Mouse (Mus musculus): ENCODE data around the gene Ephx4.

Gene Ephx4

DNA sequence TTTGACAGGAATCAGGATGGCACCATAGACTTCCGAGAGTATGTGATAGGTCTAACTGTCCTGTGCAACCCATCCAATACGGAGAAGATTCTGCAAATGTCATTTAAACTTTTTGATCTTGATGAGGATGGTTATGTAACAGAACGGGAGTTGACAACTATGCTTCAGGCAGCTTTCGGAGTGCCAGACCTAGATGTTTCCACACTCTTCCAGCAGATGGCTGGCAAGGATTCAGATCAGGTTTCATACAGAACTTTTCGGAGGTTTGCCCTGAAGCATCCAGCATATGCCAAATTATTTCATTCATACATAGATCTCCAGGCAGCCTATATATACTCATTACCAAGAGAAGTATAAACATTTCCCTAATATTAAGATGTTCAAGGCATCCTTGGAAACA lies 31.5 kb downstream of the Ephx4 start:
- no peak for DNase-seq (ENCODE audit: low spot score)

DNA sequence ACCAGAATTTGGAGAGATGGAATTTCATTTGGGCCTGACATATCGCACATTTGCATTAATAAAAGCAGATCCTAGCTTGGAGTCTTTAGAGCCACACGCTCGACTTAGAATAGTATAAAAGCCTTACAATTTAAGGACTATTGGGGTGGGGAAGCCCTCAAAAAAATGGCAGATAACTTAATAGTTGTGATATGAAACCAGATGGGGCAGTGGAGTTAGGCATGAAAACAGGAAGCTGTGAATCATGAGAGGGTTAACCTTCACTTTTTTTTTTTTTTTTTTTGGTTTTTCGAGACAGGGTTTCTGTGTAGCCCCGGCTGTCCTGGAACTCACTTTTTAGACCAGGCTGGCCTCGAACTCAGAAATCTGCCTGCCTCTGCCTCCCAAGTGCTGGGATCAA lies 33.6 kb downstream of the Ephx4 start:
- no peak for DNase-seq (ENCODE audit: low spot score)

DNA sequence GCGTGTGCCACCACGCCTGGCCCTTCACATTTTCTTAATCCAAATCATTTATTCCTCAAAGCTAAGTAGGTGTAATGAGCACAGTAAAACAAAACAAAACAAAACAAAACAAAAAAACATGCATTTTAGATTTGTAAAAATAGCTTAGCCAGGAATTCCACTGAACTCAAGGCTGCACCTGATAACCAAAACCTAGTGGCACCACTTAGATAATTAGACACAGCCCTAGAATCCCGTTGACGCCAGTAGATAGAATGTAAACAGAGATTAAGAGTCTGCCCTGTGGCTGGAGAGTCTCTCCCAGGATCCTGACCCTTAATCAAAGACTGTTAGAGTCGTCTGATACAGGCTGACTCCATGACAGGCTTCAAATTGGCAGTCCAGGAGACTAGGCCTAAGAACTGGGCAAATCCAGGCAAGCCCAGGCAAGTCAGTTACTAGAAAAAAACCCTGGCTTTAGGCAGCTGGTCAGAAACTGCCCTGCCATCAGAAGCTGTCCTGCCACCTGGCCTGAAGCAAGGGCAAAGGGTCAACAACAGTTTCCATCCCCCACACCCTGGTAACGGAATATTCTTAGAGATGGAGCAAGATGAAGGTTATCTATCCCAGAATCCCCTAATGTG lies 34.2 kb downstream of the Ephx4 start:
- DNase-seq (ENCODE audit: low spot score) = peak; percentile 1

DNA sequence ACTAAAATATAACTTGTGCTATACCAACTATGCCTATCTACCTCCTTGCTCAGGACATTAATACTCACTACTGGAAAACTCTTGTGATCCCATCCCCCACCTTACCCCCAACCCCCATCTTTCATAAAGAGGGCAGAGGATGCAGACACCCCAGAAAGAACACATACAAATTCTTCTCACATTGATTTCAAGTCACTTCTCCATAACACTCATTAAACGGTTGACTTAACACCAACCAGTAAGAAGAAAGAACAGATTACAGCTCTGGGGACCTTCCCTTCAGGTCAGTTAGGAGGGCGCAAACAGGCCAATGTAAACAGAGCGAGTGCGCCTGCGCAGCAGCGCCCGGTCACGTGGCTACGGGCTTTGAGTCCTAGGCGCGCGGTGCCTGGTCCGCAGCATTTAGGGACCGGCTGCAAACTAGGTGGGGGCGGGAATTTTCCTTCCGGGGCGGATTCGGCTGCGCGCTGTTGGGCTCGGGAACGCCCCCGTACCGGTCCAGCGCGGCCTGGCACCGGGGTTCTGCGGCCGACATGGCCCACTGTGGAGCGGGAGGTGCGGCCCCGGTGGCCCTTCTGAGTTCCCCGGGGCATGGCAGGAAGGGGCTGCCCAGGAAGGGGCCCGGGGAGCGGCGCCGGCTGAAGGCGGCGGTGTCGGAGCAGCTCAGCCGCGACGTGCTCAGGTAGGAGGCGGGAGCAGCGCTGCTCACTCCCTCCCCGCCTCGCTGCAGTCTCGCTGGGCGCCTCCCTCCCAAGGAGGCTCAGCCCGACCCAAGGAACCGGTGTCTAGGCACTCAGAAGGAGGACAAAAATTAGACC lies 35.1 kb downstream of the Ephx4 start, which contains the start of gene Btbd8:
Gene Btbd8 (plus strand): TSS at position 534 of the 818 bp plus-strand sequence.
- peak; percentile 98 for DNase-seq (ENCODE audit: low spot score)

DNA sequence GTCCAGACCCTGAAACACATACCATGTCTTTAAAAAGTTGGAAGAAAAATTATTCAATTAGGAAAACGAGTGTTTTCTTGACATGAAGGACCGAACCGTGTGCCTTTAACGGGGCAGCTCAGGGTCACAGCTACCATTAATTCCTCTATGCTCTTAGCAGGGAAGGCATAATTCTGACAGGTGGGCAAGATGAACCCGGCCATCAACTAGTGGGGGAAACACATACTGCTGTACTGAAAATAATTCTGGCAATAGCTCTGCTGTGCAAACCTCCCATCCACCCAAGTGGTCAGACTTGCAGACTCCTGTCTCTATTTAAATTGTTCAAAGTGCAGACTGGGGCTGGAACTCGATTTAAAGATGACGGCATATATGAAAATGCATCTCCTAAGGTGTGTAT lies 35.8 kb downstream of the Ephx4 start:
- no peak for DNase-seq (ENCODE audit: low spot score)

DNA sequence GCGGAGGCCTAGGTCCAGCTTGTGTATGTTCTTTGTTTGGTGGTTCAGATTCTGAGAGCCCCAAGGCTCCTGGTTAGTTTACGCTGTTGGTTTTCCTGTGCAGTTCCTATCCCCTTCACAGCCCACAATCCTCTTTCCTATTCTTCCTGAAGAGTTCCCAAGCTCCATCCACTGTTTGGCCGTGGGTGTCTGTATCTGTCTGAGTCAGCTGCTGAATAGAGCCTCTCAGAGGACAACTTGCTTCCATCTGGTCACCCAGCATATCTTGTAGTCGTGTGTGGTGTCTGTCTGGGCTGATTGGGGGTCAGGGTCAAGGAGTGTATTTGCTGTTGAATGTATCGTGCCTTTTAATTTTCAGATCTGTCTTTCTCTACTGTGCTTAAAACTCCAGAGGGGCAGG lies 39.3 kb downstream of the Ephx4 start:
- no peak for DNase-seq (ENCODE audit: low spot score)

DNA sequence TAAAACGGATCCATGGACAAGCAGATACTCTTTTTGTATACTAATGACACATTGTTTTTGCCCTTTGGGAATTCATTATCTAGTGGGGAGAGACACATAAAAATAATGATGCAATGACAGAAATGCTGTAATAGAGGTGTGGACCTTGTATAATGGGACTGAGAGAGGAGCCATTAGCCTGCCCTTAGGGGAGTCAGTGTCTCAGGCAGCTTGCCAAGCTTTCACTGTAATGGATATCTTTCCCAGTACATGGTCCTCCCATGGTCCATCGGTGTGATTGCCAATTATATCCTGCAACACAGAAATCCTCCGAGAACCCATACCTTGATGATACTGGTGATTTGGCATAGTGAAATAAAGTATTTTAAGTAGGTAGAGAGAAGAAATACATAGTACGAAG lies 41.7 kb downstream of the Ephx4 start:
- DNase-seq (ENCODE audit: low spot score) = no peak

DNA sequence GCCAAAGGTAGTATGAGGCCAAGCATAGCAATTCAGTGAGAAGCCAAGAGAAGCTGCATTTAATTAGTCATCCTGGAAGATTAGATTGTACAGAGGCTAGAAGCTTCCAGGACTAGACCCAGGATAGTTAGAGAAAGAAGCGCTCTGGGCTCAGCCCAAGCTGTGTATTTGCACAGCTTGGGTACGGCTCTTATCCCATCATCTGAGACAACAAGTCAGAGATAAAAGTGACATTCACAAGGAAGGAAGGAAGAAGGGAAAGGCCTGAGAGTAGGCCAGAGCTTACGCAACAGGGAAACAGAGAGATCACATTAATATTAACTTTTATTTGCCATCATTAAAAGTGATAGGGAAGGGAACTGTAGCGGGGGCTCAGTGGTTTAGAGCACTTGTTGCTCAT lies 45.4 kb downstream of the Ephx4 start:
- DNase-seq (ENCODE audit: low spot score) = no peak

DNA sequence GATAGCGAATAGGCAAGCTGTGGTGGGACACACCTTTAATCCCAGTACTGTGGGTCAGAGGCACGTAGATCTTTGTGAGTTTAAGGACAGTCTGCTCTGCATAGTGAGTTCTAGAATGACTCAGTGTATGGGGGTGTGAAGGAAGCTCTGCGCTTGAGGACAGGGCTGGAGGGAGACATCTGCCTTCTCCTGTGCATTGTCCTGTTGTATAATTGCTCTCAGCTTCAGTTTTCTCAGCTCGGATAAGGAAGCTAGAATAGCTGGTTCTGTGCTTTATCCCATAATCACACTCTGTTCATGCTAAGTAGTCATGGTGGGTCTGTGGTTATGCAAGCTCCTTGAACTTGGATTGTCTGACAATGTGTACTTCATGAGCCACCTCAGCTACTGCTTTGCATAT lies 46.2 kb downstream of the Ephx4 start:
- no peak for DNase-seq (ENCODE audit: low spot score)

DNA sequence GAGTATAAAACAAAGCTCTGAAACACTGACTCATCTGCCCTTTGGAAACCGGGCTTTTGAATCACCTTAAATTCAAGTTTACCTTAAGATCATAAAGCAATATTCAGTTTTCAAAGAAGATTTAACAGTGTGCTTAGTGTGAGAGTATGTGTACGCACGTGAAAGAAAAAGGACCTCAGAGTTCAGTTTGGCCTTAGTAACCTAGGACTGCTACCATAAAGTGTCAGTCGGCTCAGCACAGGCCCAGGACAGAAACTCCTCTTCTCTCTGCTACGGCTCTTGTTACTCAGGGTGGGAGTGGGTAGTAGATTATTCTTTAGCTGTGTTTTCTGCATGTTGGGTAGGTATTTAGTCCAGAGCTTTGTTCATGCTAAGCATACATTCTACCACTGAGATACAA lies 47.1 kb downstream of the Ephx4 start:
- DNase-seq (ENCODE audit: low spot score) = no peak

DNA sequence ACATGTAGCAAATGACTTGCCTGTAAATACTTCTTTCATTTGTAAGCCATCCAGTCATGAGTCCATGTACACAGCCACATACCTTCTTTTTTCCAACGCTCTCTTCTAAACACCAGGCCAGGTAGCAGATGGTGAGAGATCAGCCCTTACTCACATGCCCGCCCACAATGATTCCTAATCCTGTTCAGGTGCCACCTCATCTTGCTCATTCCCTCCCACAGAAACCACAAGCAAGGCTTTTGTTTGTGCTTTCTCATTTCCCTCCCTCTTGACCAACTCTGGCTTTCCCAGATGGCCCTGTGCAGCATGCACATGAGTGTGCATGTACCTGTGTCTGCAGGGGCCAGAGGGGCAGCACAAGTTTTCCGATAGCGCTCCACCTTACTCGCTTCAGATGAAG lies 47.8 kb downstream of the Ephx4 start:
- no peak for DNase-seq (ENCODE audit: low spot score)

DNA sequence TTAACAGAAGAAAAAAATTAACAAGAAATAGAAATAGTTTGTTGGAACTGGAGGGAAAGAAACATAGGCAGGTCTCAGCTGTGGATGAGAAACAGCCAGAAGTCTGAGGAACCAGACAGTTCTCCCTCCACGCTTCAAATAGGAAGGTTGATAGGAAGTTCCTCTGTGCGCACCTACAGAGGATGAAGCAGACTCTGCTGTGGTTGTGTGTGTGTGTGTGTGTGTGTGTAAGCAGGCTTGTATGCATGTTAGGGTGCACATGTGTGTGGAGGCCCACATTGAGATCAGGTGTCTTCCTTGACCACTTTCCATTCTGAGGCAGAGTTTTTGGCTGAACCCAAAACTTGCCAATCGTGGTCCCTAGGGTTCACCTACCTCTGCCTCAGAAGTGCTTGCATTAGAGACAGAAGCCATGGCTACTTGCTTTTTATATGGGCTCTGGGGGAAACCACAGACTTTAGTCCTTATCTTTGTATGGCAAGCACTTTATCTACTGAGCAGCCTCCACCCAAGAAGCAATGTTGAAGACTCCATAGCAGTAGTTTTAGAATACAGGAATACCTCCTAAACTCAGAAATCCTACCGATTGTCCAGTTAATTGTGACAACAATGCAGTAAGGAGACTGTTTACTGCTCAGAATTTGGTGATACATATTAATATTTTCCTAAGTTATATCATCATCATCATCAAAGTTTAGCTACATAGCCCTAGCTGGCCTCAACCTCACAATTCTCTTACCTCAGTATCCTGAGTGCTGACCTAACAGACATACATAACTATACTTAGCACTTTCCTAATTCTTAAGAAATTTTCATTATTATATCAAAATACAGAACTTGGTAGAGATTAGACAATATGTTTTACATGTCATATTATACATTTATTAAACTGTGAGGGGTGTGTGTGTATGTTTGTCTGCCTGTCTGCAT lies 59.9 kb downstream of the Ephx4 start:
- no peak for DNase-seq (ENCODE audit: low spot score)

DNA sequence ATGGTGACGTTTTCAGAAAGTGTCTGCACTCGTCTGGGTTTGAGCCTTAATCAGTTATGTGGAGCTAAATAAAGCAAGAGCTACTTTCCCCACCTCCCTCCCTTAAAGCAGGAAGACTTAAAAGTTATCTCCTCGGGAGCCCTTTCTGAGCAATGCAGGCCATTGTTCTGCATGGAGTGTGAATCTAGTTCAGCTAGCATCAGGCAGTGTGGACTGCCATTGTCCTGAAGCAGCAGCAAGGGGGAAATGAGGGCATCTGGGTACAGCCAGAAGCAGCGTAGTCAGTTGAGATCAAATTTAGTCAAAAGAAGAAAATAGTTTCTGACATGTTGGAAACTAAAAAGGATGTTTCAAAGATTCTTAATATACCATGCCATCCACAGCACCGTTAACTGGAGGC lies 64.0 kb downstream of the Ephx4 start:
- peak; percentile 76 for DNase-seq (ENCODE audit: low spot score)

DNA sequence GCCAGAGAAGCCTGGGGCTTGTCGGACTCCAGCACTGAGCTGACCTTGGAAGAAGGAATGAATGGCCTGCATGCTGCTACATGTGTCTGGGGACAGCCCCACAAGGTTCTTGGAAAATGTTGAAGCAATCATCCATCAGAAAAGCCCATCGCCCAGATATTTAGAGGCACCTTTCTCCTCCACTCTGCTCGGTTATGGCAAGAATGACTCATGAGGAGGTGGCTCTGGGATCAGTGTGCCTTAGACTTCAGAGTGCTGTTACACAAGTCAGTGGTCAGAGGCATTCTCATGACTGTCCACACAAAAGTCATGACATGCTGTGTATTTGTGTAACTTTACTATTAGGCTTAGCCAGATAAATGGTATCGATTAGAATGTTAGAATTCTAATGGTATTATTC lies 64.6 kb downstream of the Ephx4 start:
- no peak for DNase-seq (ENCODE audit: low spot score)

DNA sequence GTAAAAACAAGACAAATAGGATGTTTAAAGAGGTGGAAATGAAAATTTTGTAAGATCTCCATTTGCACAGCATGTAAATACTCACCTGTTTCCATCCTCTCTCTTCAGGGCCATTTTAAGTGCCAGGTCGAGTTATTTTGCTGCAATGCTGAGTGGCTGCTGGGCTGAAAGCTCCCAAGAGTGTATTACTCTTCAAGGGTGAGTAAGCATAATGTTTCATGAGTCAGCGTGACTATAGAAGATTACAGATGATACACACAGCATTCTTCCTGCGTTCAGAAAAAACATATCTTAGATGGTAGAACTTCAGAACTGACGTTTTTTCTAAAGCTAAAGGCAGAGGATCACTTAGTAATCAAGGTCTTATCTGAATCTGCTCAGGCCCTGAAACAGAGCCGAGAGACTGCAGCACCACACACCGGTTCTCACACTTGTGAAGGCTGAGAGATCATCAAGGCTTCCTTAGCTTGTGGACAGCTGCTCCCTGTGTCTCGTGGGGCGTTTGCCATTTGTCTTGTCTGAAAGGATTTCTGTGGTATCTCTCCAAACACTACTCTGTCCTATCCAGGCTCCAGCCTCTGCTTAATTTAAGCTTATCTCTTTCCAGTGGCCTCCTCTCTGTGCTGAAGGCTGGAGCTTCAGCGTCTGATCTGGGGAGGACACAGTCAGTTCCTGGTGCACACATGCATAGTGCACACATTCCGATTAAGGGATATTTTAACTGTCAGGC lies 68.2 kb downstream of the Ephx4 start:
- no peak for DNase-seq (ENCODE audit: low spot score)
